Mouse (Mus musculus) intestine, embryonic 16.5 days (tissue): Measurements from ENCODE around the gene Kdr. TPM values are rescaled to one million over a fixed set of nuclear protein-coding genes. Genes with fewer than 3 reads are reported as not detected.

Experiments
- ATAC-seq: fragments of 200-750 bp; cut with Nextera tagmentation; 2 replicates; pipeline ENCODE4 v1.8.0; 2017; ENCODE audit warnings: moderate TSS enrichment, moderate library complexity
- H3K27ac ChIP-seq: fragments of 300-500 bp; sonication (generic); 2 replicates; pipeline ENCODE4 v1.5.1; 2014; ENCODE audit warnings: mild to moderate bottlenecking, low read length
- H3K27me3 ChIP-seq: fragments of 300-500 bp; sonication (generic); replicated peaks from 2 replicates; pipeline ENCODE4 v1.6.1; 2014; ENCODE audit warnings: low read length, control low read depth, mixed read lengths; ENCODE audit not compliant: control insufficient read depth, insufficient read depth
- H3K36me3 ChIP-seq: fragments of 300-500 bp; sonication (generic); 2 replicates; pipeline ENCODE4 v1.6.1; 2014; ENCODE audit warnings: low read length, control low read depth; ENCODE audit not compliant: control insufficient read depth, insufficient read depth
- H3K4me1 ChIP-seq: fragments of 300-500 bp; sonication (generic); 2 replicates; pipeline ENCODE4 v1.6.1; 2014; ENCODE audit warnings: low read length, control low read depth, mixed read lengths; ENCODE audit not compliant: control insufficient read depth, insufficient read depth
- H3K4me2 ChIP-seq: fragments of 300-500 bp; sonication (generic); 2 replicates; pipeline ENCODE4 v1.6.1; 2014; ENCODE audit warnings: low read depth, low read length, control low read depth
- H3K4me3 ChIP-seq: fragments of 300-500 bp; sonication (generic); 2 replicates; pipeline ENCODE4 v1.5.1; 2014; ENCODE audit warnings: mild to moderate bottlenecking, low read length
- H3K9ac ChIP-seq: fragments of 300-500 bp; sonication (generic); 2 replicates; pipeline ENCODE4 v1.6.1; 2014; ENCODE audit warnings: low read depth, low read length
- H3K9me3 ChIP-seq: fragments of 300-500 bp; sonication (generic); 2 replicates; pipeline ENCODE4 v1.6.1; 2016; ENCODE audit warnings: low read length, control low read depth; ENCODE audit not compliant: control insufficient read depth
- WGBS: fragments of 180-500 bp; shearing (Covaris S2); extraction: QIAGEN DNeasy Blood & Tissue Kit; methylation state at CpG from one replicate; pipeline ENCODE4 v1.1.7; 2014; 5-methylcytosine and 5-hydroxymethylcytosine counted together
- polyA plus RNA-seq: library from polyadenylated mRNA; unstranded; fragments of >200 nt; fragmentation: Nextera tagmentation; extraction: Ambion mirVana; gene quantifications from 2 replicates; pipeline ENCODE4 v1.2.1, GENCODE M21; 2015

Gene Kdr
- polyA plus RNA-seq, 1 experiment from 2014 or later, result 19.6 TPM

DNA sequence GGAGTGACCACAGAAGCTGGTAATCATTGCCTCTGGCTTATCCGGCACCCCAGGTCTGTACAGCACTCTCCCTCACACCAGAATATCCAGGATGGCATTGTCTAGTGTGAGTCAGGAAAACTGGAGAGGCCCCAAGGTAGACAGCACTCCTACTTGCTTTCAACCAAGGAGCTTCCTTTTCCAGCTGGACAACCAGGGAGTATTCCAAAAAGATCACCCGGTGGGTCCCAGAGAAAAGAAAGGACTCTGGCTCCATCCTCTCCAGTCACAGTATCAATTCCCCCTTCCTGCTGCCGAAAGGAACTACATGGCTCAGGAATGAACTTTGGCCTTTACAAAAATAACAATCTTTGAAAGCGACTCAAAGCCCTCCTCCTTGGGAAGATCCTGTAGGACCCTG is 32.9 kb downstream of the Kdr start:
- Histone ChIP-seq H3K27me3 (no peaks in the 10 kb centered on the region), H3K9me3 (no peaks in the 10 kb centered on the region), H3K36me3 (no peaks in the 10 kb centered on the region), H3K9ac (no peak overlapping the region), H3K4me3 (no peak overlapping the region), H3K4me1 (no peaks in the 10 kb centered on the region), H3K4me2 (no peak overlapping the region), H3K27ac (no peak overlapping the region)
- no peak for ATAC-seq
- 69% methylated on average over 4 of the region's 4 CpGs for WGBS

DNA sequence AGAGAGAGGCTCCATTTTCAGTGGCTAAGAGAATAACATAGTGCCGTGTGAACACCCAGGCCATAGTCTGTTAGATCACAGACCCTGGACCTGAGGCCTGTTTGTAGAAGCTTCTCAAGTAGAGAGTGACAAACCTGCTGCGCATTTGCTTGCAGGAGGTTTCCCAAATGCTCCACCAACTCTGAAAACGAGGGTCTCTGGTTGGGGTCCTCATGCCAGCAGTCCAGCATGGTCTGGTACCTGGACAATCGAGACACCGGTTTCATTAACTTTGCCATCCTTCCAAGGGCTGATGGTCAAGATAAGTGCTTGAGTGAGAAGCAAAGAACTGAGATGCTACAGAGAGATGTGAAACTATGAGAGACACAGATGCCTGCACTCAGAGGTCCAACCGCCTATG is 35.0 kb downstream of the Kdr start:
- Histone ChIP-seq H3K4me2 (no peak overlapping the region), H3K9ac (no peak overlapping the region), H3K36me3 (no peaks in the 10 kb centered on the region), H3K4me3 (no peak overlapping the region), H3K4me1 (no peaks in the 10 kb centered on the region; the same call in 1 of the 2 replicates), H3K27ac (no peak overlapping the region), H3K27me3 (no peaks in the 10 kb centered on the region), H3K9me3 (no peaks in the 10 kb centered on the region)
- no peak for ATAC-seq
- 94% methylated on average over 6 of the region's 6 CpGs for WGBS

DNA sequence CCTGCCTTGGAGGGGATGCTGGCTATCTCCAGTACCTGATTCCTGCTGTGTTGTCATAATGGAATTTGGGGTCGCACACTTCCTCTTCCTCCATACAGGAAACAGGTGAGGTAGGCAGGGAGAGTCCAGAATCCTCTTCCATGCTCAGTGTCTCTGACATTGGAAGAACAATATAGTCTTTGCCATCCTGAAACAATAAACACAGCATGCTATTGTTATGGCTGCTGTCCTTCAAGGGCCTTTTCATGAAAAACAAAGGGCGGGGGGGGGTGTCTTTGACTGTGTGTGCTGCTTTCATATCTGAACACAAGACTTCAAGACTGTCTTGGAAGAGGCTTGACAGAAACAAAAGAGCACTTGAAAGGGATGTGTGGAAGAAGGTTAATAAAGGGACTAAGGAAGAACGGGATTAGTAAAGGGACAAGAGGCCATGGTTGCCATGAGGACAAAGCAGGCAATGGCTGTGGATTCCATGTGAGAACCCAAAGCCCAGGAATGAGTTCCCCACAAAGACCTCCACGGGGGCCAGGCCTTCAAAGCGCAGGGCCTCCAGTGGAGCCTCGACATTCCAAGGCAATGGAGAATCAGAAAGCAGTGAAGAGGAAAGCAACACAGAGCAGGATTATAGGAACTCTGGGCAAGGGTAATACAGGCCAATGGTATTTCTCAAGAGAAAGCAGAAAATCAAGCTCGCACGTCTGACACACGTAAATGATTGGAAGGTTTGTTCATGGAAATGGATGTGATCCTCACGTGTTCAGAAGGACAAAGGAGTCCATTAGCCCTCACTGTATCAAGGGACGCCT is 36.3 kb downstream of the Kdr start:
- WGBS, result 75% methylated on average over 11 of the region's 11 CpGs
- no peaks in the 10 kb centered on the region for H3K9me3 ChIP-seq
- H3K4me3 ChIP-seq, result no peak overlapping the region
- no peaks in the 10 kb centered on the region for H3K27me3 ChIP-seq
- no peaks in the 10 kb centered on the region; the same call in 1 of the 2 replicates for H3K4me1 ChIP-seq
- no peak for ATAC-seq
- H3K36me3 ChIP-seq, result no peaks in the 10 kb centered on the region
- no peak overlapping the region for H3K9ac ChIP-seq
- no peak overlapping the region for H3K27ac ChIP-seq
- no peak overlapping the region for H3K4me2 ChIP-seq

GRCm38 (mm10) chr5:75939144-75939732 is 39.0 kb downstream of the Kdr start:
- no peak overlapping the region for H3K4me3 ChIP-seq
- no peaks in the 10 kb centered on the region for H3K36me3 ChIP-seq
- H3K4me2 ChIP-seq, result no peak overlapping the region
- no peaks in the 10 kb centered on the region; the same call in 1 of the 2 replicates for H3K4me1 ChIP-seq
- no peaks in the 10 kb centered on the region for H3K9me3 ChIP-seq
- ATAC-seq, result peak; percentile 46
- no peak overlapping the region for H3K9ac ChIP-seq
- peak overlapping the region; percentile 43 for H3K27ac ChIP-seq
- WGBS, result 38% methylated on average over 8 of the region's 8 CpGs
- no peaks in the 10 kb centered on the region for H3K27me3 ChIP-seq

DNA sequence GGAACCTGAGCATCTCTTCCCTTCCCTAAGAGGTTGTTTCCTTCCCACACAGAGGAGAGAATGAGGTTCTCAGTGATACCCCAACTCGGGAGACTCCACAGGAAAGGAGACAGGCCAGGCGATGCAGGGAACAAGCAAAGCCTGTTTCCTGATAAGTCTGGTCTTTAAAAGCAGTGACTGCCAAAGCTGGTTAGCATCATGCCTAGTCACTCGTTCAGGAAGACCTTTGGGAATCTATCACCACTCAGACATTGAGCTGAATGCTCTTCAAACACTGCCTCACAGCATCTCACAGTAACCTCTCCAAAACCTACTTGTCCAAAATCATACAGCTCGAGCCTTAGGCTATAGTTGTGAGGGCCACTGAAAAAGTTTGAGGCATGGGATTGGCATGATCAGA is 40.2 kb downstream of the Kdr start:
- H3K36me3 ChIP-seq, result no peaks in the 10 kb centered on the region
- H3K27ac ChIP-seq, result peak overlapping the region; percentile 38; the same call in 1 of the 2 replicates
- no peak overlapping the region for H3K4me2 ChIP-seq
- WGBS, result 61% methylated on average over 4 of the region's 4 CpGs
- no peak overlapping the region for H3K4me3 ChIP-seq
- no peak overlapping the region for H3K9ac ChIP-seq
- no peak for ATAC-seq
- no peaks in the 10 kb centered on the region; the same call in 1 of the 2 replicates for H3K4me1 ChIP-seq
- H3K27me3 ChIP-seq, result no peaks in the 10 kb centered on the region
- no peaks in the 10 kb centered on the region for H3K9me3 ChIP-seq

DNA sequence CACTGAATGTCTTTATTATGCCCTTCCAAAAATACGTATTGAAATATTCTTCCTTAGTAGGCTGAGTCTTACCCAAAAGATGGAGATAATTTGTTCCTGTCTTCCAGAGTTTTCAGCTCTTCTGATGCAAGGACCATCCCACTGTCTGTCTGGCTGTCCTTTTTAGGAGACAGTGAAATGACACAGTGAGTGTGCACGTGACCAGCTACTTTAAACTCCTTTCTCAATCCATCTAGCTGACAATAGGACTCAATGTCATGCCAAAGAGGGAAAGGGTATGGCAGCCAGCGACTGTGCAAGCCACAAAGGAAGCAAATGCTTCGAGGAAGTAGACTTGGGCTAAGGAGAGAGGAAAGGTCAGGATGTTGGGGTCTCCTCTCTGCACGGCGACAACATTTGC is 42.0 kb downstream of the Kdr start:
- WGBS, result 82% methylated on average over 6 of the region's 6 CpGs
- H3K36me3 ChIP-seq, result no peaks in the 10 kb centered on the region
- H3K4me2 ChIP-seq, result no peak overlapping the region

DNA sequence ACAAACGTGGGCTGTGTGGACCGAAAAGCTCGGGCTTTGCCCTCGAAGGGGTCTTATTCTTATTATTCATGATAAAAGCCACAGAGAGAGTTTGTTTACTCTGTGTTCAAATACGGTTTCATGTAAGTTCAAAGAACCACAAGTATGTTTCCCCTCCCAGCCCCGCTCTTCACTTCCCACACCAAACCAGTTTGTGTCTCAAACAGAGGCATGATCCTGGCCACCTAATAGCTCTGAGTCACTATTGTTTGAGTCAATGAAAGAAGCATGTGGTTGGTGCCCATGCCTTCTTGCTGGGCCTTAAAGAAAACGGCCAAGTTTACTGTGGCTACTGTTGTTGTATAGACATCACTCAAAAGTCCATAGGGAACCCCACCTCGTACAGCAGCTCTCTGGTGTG is 43.0 kb downstream of the Kdr start:
- no peak for ATAC-seq
- Histone ChIP-seq H3K4me1 (no peaks in the 10 kb centered on the region; the same call in 1 of the 2 replicates), H3K36me3 (no peaks in the 10 kb centered on the region), H3K27ac (no peak overlapping the region), H3K4me3 (no peak overlapping the region), H3K4me2 (no peak overlapping the region), H3K27me3 (no peaks in the 10 kb centered on the region), H3K9me3 (no peaks in the 10 kb centered on the region), H3K9ac (no peak overlapping the region)
- WGBS, result 75% methylated on average over 8 of the region's 8 CpGs

More for the DNA sequence above, 42.0 kb downstream of the Kdr start:
- Histone ChIP-seq H3K27ac (no peak overlapping the region), H3K9ac (no peak overlapping the region), H3K4me3 (no peak overlapping the region), H3K4me1 (no peaks in the 10 kb centered on the region; the same call in 1 of the 2 replicates), H3K27me3 (no peaks in the 10 kb centered on the region), H3K9me3 (no peaks in the 10 kb centered on the region)
- no peak for ATAC-seq

- H3K27ac ChIP-seq, result no peak overlapping the region
- no peak overlapping the region for H3K4me2 ChIP-seq
- H3K9me3 ChIP-seq, result no peaks in the 10 kb centered on the region
- ATAC-seq, result no peak
- no peaks in the 10 kb centered on the region for H3K36me3 ChIP-seq
- no peaks in the 10 kb centered on the region for H3K4me1 ChIP-seq
- WGBS, result 84% methylated on average over 10 of the region's 10 CpGs
- no peak overlapping the region for H3K4me3 ChIP-seq
- H3K27me3 ChIP-seq, result no peaks in the 10 kb centered on the region
- no peak overlapping the region for H3K9ac ChIP-seq
These were observed 44.1 kb downstream of the Kdr start for GRCm38 (mm10) chr5:75934201-75934600.

- Histone ChIP-seq H3K9ac (no peak overlapping the region), H3K27ac (peak overlapping the region; percentile 34; the same call in 1 of the 2 replicates), H3K4me3 (no peak overlapping the region), H3K4me1 (no peaks in the 10 kb centered on the region), H3K9me3 (no peaks in the 10 kb centered on the region), H3K36me3 (no peaks in the 10 kb centered on the region), H3K27me3 (no peaks in the 10 kb centered on the region), H3K4me2 (no peak overlapping the region)
- peak; percentile 60 for ATAC-seq
- 76% methylated on average over 20 of the region's 20 CpGs for WGBS
These were observed 44.7 kb downstream of the Kdr start for GRCm38 (mm10) chr5:75933521-75934044.
